Mouse (Mus musculus): ENCODE measurements at regions not wholly inside any gene's neighbourhood (a gene's known extent, or its start where the extent isn't known, plus 50 kb on each side); places are given as distances from the start of the nearest gene placed in this dataset.

GRCm38 (mm10) chr13:71874986-71875385, 88.5 kb downstream of the Irx1 start:
- DNase-seq, result no peak

- DNase-seq, result no peak
These were observed 94.8 kb downstream of the Irx1 start for GRCm38 (mm10) chr13:71868763-71869162.

- no peak for DNase-seq
These were observed 110.0 kb downstream of the Irx1 start for GRCm38 (mm10) chr13:71853426-71854025.

GRCm38 (mm10) chr13:71804032-71804958, 159.2 kb downstream of the Irx1 start:
- DNase-seq, result no peak

GRCm38 (mm10) chr13:71798288-71798687, 165.2 kb downstream of the Irx1 start:
- DNase-seq, result no peak

GRCm38 (mm10) chr13:71784740-71785139, 178.8 kb downstream of the Irx1 start:
- DNase-seq, result no peak

- no peak for DNase-seq
These were observed 216.2 kb downstream of the Irx1 start for GRCm38 (mm10) chr13:71747003-71747965.

GRCm38 (mm10) chr13:71746534-71746933, 217.0 kb downstream of the Irx1 start:
- DNase-seq, result no peak

GRCm38 (mm10) chr13:71736821-71737345, 226.6 kb downstream of the Irx1 start:
- DNase-seq, result no peak

GRCm38 (mm10) chr13:71734261-71734660, 229.3 kb downstream of the Irx1 start:
- no peak for DNase-seq

GRCm38 (mm10) chr13:71733360-71733759, 230.2 kb downstream of the Irx1 start:
- DNase-seq, result no peak

GRCm38 (mm10) chr13:71732903-71733302, 230.6 kb downstream of the Irx1 start:
- no peak for DNase-seq

- no peak for DNase-seq
These were observed 273.3 kb downstream of the Irx1 start for GRCm38 (mm10) chr13:71690069-71690817.

- no peak for DNase-seq
These were observed 274.3 kb downstream of the Irx1 start for GRCm38 (mm10) chr13:71689187-71689586.

- DNase-seq, result no peak
These were observed 287.4 kb downstream of the Irx1 start for GRCm38 (mm10) chr13:71676081-71676624.

GRCm38 (mm10) chr13:71669956-71670739, 293.4 kb downstream of the Irx1 start:
- DNase-seq, result no peak

GRCm38 (mm10) chr13:71668256-71668655, 295.3 kb downstream of the Irx1 start:
- no peak for DNase-seq

- no peak for DNase-seq
These were observed 298.2 kb downstream of the Irx1 start for GRCm38 (mm10) chr13:71665221-71665916.

- DNase-seq, result no peak
These were observed 305.6 kb downstream of the Irx1 start for GRCm38 (mm10) chr13:71657898-71658297.
